Comparison of ENCODE assay signal across 20 mouse cellular contexts in the genomic region with DNA sequence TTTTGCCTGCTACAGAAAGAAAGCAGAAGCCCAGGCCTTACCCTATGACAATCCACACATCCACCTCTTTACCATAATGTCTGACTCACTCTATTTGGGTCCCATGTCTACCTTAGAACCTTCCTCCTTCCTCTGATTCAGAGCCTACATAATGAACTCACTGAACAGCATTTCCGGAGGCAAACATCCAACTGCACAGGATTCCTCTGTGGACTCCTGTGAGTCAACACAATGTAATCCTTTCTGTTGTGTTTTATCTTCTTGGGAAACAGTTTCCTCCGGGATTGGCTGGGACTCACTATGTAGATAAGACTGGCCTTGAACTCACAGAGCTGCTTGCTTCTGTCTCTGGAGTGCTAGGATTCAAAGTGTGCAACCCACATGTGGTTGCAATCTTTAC. TPM values are rescaled to one million over a fixed set of nuclear protein-coding genes. Genes with fewer than 3 reads are reported as not detected.
DNase-seq lines count a peak whose midpoint lies in the region; ATAC-seq and TF ChIP-seq lines count a peak whose summit lies in the region.
"Had no signal": no experiment of that assay in that cellular context is flagged by ENCODE, and none has a peak within 500 bp of the region (broad histone marks: within the 10 kb centered on the region; RNA-seq: fewer than 3 reads in every experiment).

No protein-coding gene starts in this region.

- no peaks in the 10 kb centered on the region for H3K36me3 ChIP-seq in heart, embryonic 13.5 days
- no peaks in the 10 kb centered on the region for H3K36me3 ChIP-seq in C2C12 (ENCODE audit: control insufficient read depth, insufficient read depth)
- H3K36me3 ChIP-seq: embryonic facial prominence, embryonic 12.5 days; forebrain, embryonic 12.5 days; hindbrain, embryonic 12.5 days; kidney, embryonic 15.5 days; limb, embryonic 12.5 days had no signal

- DNase-seq in heart, postnatal 14 days: no peak
- DNase-seq in 3134 (ENCODE audit: extremely low read depth, insufficient read length, low spot score): peak; percentile 29
- no peak for DNase-seq in cerebellum, adult 9-10 months
- DNase-seq in layer of hippocampus, adult 18-20 months (ENCODE audit: low spot score in 2 of 2): no peak
- DNase-seq: cerebellum, adult 11 months; cerebellum, postnatal 36 days had no signal

- 41% methylated on average over 2 of the region's 2 CpGs for WGBS in heart, embryonic 13.5 days

- TF ChIP-seq CTCF in C2C12 (IDR thresholded peaks at IDR 0.05; ENCODE audit: control insufficient read depth, insufficient read depth, insufficient read length): no peak
- no peak for TF ChIP-seq CTCF in embryonic fibroblast, embryonic 13.5 days (IDR thresholded peaks at IDR 0.05; ENCODE audit: borderline replicate concordance, insufficient read depth, low read length)

- peaks cover 20% of the 10 kb centered on the region for H3K4me1 ChIP-seq in heart, embryonic 13.5 days
- no peaks in the 10 kb centered on the region for H3K4me1 ChIP-seq in embryonic fibroblast, embryonic 13.5 days (ENCODE audit: control insufficient read depth, insufficient read depth, low read length)
- H3K4me1 ChIP-seq: embryonic facial prominence, embryonic 12.5 days; forebrain, embryonic 12.5 days; hindbrain, embryonic 12.5 days; kidney, embryonic 15.5 days; limb, embryonic 12.5 days had no signal

- H3K27ac ChIP-seq in heart, embryonic 13.5 days (replicated peaks): peak overlapping the region; percentile 49
- H3K27ac ChIP-seq in embryonic fibroblast, embryonic 13.5 days (ENCODE audit: insufficient read depth, low read length): peak overlapping the region; percentile 69
- H3K27ac ChIP-seq: embryonic facial prominence, embryonic 12.5 days; forebrain, embryonic 12.5 days; hindbrain, embryonic 12.5 days; kidney, embryonic 15.5 days; left cerebral cortex, adult 2 months; limb, embryonic 12.5 days had no signal

- no peaks in the 10 kb centered on the region for H3K27me3 ChIP-seq in heart, embryonic 13.5 days (replicated peaks)
- no peaks in the 10 kb centered on the region for H3K27me3 ChIP-seq in C2C12 (ENCODE audit: control insufficient read depth, insufficient read depth, insufficient read length)
- H3K27me3 ChIP-seq: CH12.LX; embryonic facial prominence, embryonic 12.5 days; forebrain, embryonic 12.5 days; hindbrain, embryonic 12.5 days; kidney, embryonic 15.5 days; limb, embryonic 12.5 days; megakaryocyte, embryonic 14.5 days had no signal

- no peak overlapping the region for H3ac ChIP-seq in C2C12 (ENCODE audit: control insufficient read depth, insufficient read length, low read depth)

- no peak overlapping the region for H3K4me2 ChIP-seq in heart, embryonic 13.5 days
- H3K4me2 ChIP-seq: embryonic facial prominence, embryonic 12.5 days; forebrain, embryonic 12.5 days; hindbrain, embryonic 12.5 days; kidney, embryonic 15.5 days; limb, embryonic 12.5 days had no signal

- no peaks in the 10 kb centered on the region for H3K79me3 ChIP-seq in C2C12 (ENCODE audit: low read depth)

- TF ChIP-seq POLR2A in embryonic fibroblast, embryonic 13.5 days (IDR thresholded peaks at IDR 0.05; ENCODE audit: low read depth, low read length): no peak

- no peaks in the 10 kb centered on the region for H3K79me2 ChIP-seq in C2C12 (ENCODE audit: control insufficient read depth, insufficient read depth)

- intact Hi-C loops in heart, postnatal 14 days (cut with DNase I): no loop called here

- no peak for ATAC-seq in heart, embryonic 13.5 days (ENCODE audit: extremely low read depth, insufficient number of reproducible peaks, low FRiP score, low TSS enrichment)
- ATAC-seq: lung, postnatal 0 days; midbrain, embryonic 16.5 days had no signal

- 0 out of 2 replicates have a peak, but pooled peaks cover 3% of the 10 kb centered on the region for H3K9me3 ChIP-seq in heart, embryonic 13.5 days
- H3K9me3 ChIP-seq: embryonic facial prominence, embryonic 12.5 days; forebrain, embryonic 12.5 days; hindbrain, embryonic 12.5 days; kidney, embryonic 15.5 days; limb, embryonic 12.5 days had no signal

- no peak overlapping the region for H3K4me3 ChIP-seq in heart, embryonic 13.5 days
- H3K4me3 ChIP-seq in C2C12 (ENCODE audit: insufficient read depth, poor library complexity, severe bottlenecking): no peak overlapping the region
- no peak overlapping the region for H3K4me3 ChIP-seq in embryonic fibroblast, embryonic 13.5 days (ENCODE audit: insufficient read depth, low read length)
- H3K4me3 ChIP-seq: embryonic facial prominence, embryonic 12.5 days; forebrain, embryonic 12.5 days; hindbrain, embryonic 12.5 days; kidney, embryonic 15.5 days; left cerebral cortex, adult 2 months; limb, embryonic 12.5 days; megakaryocyte, embryonic 14.5 days had no signal

- no peak overlapping the region for H3K9ac ChIP-seq in heart, embryonic 13.5 days
- H3K9ac ChIP-seq: embryonic facial prominence, embryonic 12.5 days; forebrain, embryonic 12.5 days; hindbrain, embryonic 12.5 days; kidney, embryonic 15.5 days; limb, embryonic 12.5 days had no signal

TF ChIP-seq in C2C12, 6 proteins besides CTCF, POLR2A, EP300 and RAD21:
- no peak for TF ChIP-seq MAX (IDR thresholded peaks at IDR 0.05)
- peak; percentile 29 for TF ChIP-seq FOSL1 (IDR thresholded peaks at IDR 0.05; ENCODE audit: insufficient read depth, low read length, poor library complexity, severe bottlenecking)

RNA-seq across cellular contexts. Expression of a gene that starts 44.9 kb away (rescaled TPM):
- polyA plus RNA-seq in heart, embryonic 13.5 days (2015; fragmentation: Nextera tagmentation; extraction: Ambion mirVana): 0.52 and 1.1 TPM in 2 replicates
- under 1 TPM; 0.05 to 0.38 TPM for total RNA-seq in heart, postnatal 14 days (2021)
- not detected for polyA plus RNA-seq in C2C12 (2012; fragmentation: generic; extraction: Trizol)
- 0.91 and 1.1 TPM in 2 replicates for polyA plus RNA-seq in embryonic fibroblast, embryonic 13.5 days (2011; ENCODE audit: insufficient read length, low read depth, missing spikeins)
- total RNA-seq in layer of hippocampus, adult 18-20 months (2021): 1 to 10 TPM; 1.9 TPM
- total RNA-seq: gastrocnemius, postnatal 4 days had no signal
- polyA plus RNA-seq: lung, postnatal 0 days had no signal
